Mouse (Mus musculus) liver, embryonic 14.5 days (tissue): ENCODE data around the gene Col23a1. TPM values are rescaled to one million over a fixed set of nuclear protein-coding genes. Genes with fewer than 3 reads are reported as not detected.

Experiments used
- ATAC-seq: fragments of 200-750 bp; cut with Nextera tagmentation; 2 replicates; pipeline ENCODE4 v1.8.0; 2017; ENCODE audit warnings: moderate number of reproducible peaks, mild to moderate bottlenecking, moderate library complexity; ENCODE audit not compliant: insufficient read depth
- DNase-seq, 3 experiments: peaks; one replicate each; pipeline ENCODE4 v3.0.0-alpha.2; 2012 to 2013; ENCODE audit warnings: low read depth in 3 of 3, low spot score in 3 of 3
- H3K27ac ChIP-seq: fragments of 300-500 bp; sonication (generic); 2 replicates; pipeline ENCODE4 v1.5.1; 2014; ENCODE audit warnings: moderate library complexity, mild to moderate bottlenecking, control low read depth, inconsistent platforms
- H3K27me3 ChIP-seq: fragments of 300-500 bp; sonication (generic); 2 replicates; pipeline ENCODE4 v1.6.1; 2014; ENCODE audit warnings: mild to moderate bottlenecking, low read length, moderate library complexity; ENCODE audit not compliant: control insufficient read depth, insufficient read depth
- H3K36me3 ChIP-seq: fragments of 300-500 bp; sonication (generic); replicated peaks from 2 replicates; pipeline ENCODE4 v1.6.1; 2014; ENCODE audit warnings: low read depth; ENCODE audit not compliant: control insufficient read depth, insufficient read depth
- H3K4me1 ChIP-seq, 2 experiments: fragments of 200-500 bp in 1 of 2; fragments of 300-500 bp in 1 of 2; sonication (generic) in 1 of 2; replicated peaks; 2 replicates each; pipeline ENCODE4 v1.6.1; 2012 to 2014; ENCODE audit warnings: antibody characterized with exemption in 1 of 2, inconsistent platforms in 1 of 2, low read length in 1 of 2; ENCODE audit not compliant: control insufficient read depth in 2 of 2, insufficient read depth in 2 of 2
- H3K4me2 ChIP-seq: fragments of 300-500 bp; sonication (generic); 2 replicates; pipeline ENCODE4 v1.6.1; 2014; ENCODE audit warnings: low read depth, mild to moderate bottlenecking, control low read depth, moderate library complexity
- H3K4me3 ChIP-seq, 2 experiments: fragments of 200-500 bp in 1 of 2; fragments of 300-500 bp in 1 of 2; sonication (generic) in 1 of 2; 2 replicates each; pipeline ENCODE4 v1.5.1; 2012 to 2014; ENCODE audit warnings: low read depth in 2 of 2, low read length in 2 of 2, mild to moderate bottlenecking in 2 of 2, control low read depth in 1 of 2, inconsistent platforms in 1 of 2, moderate library complexity in 1 of 2; ENCODE audit not compliant: insufficient read depth in 1 of 2
- H3K9ac ChIP-seq: fragments of 300-500 bp; sonication (generic); replicated peaks from 2 replicates; pipeline ENCODE4 v1.6.1; 2014; ENCODE audit warnings: mild to moderate bottlenecking, control low read depth, moderate library complexity
- H3K9me3 ChIP-seq: fragments of 300-500 bp; sonication (generic); 2 replicates; pipeline ENCODE4 v1.6.1; 2016; ENCODE audit warnings: low read length, mixed read lengths; ENCODE audit not compliant: control insufficient read depth
- CTCF ChIP-seq: IDR thresholded peaks from 2 replicates; pipeline ENCODE4 v1.5.1; 2016; ENCODE audit warnings: antibody characterized with exemption, low read depth, control low read depth
- EP300 ChIP-seq: IDR thresholded peaks from 2 replicates; pipeline ENCODE4 v1.6.1; 2016; ENCODE audit warnings: antibody characterized with exemption, low read depth
- WGBS: fragments of 180-500 bp; shearing (Covaris S2); extraction: QIAGEN DNeasy Blood & Tissue Kit; methylation state at CpG from one replicate; pipeline ENCODE4 v1.1.7; 2014; ENCODE audit not compliant: insufficient replicate concordance; 5-methylcytosine and 5-hydroxymethylcytosine counted together
- polyA plus RNA-seq, 2 experiments: library from polyadenylated mRNA; depleted of rRNA in 1 of 2; stranded (reverse) in 1 of 2; unstranded in 1 of 2; fragments of >200 nt; fragmentation: Nextera tagmentation in 1 of 2; extraction: Ambion mirVana in 1 of 2; gene quantifications; 2 replicates each; pipeline versions ENCODE4 v1.2.1 to v1.2.3; 2012 to 2014

The Col23a1 gene
- polyA plus RNA-seq, 2 experiments, result 0.11 to 0.19 TPM

DNA sequence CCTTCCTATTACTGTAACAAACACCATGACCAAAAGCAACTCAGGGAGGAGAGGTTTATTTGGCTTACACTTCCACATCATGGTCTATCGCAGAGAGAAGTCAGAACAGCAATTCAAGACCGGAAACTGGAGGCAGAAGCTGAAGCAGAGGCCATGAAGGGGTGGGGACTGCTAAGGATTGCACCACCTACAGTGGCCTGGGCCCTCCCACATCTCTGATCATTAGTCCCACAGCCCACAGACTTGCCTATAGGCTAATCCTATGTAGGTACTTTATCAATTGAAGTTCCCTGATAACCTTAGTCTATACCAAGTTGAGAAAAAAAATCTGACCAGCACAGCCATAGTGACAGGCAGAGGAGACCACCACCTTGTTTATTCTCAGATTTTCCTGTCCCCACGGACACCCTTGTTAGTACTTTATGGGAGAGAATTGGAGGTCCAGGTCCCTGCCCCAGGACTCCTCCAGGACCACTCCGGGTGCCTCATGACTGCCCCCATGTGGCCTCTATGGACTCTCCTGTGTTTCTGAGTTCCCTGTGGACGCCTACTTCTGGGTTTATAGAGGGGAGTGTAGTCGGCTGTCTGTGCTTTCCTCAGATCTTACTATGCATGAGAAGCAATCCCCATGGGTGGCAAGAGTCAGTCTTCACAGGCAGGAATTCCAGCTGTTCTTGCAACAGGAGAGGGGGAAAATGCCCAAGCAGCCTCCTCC is 157.1 kb downstream of the Col23a1 start:
- Histone ChIP-seq H3K27me3 (no peaks in the 10 kb centered on the region), H3K9ac (no peak overlapping the region), H3K36me3 (no peaks in the 10 kb centered on the region), H3K27ac (peak overlapping the region; percentile 34), H3K4me1 (peaks cover 37 to 43% of the 10 kb centered on the region in 2 experiments), H3K4me2 (no peak overlapping the region), H3K4me3 (no peak overlapping the region), H3K9me3 (no peaks in the 10 kb centered on the region)
- ATAC-seq (peak; percentile 61), DNase-seq (peak in 2 of 3 experiments; percentile 36 to 50)
- 36% methylated on average over 6 of the region's 6 CpGs for WGBS
- TF ChIP-seq EP300 (no peak), CTCF (peak; percentile 87)

- no peak overlapping the region for H3K27ac ChIP-seq
- H3K9ac ChIP-seq, result no peak overlapping the region
- ATAC-seq, result no peak
- no peak overlapping the region for H3K4me2 ChIP-seq
- WGBS, result 64% methylated on average over 4 of the region's 4 CpGs
- H3K9me3 ChIP-seq, result no peaks in the 10 kb centered on the region
- H3K4me3 ChIP-seq, result no peak overlapping the region
- H3K36me3 ChIP-seq, result no peaks in the 10 kb centered on the region
- H3K4me1 ChIP-seq, result peaks cover 28 to 35% of the 10 kb centered on the region in 2 experiments
- no peaks in the 10 kb centered on the region for H3K27me3 ChIP-seq
- no peak for TF ChIP-seq EP300
- TF ChIP-seq CTCF, result no peak
- DNase-seq, result no peak
Measured at GRCm38 (mm10) chr11:51448256-51448655, 158.5 kb downstream of the Col23a1 start.

- DNase-seq (no peak), ATAC-seq (no peak)
- no peak overlapping the region for H3K9ac ChIP-seq
- H3K9me3 ChIP-seq, result no peaks in the 10 kb centered on the region
- peaks cover 24 to 31% of the 10 kb centered on the region in 2 experiments for H3K4me1 ChIP-seq
- WGBS, result 53% methylated on average over 4 of the region's 4 CpGs
- TF ChIP-seq EP300, result no peak
- no peak for TF ChIP-seq CTCF
- no peak overlapping the region for H3K4me2 ChIP-seq
- no peak overlapping the region for H3K4me3 ChIP-seq
- no peaks in the 10 kb centered on the region for H3K27me3 ChIP-seq
- no peak overlapping the region for H3K27ac ChIP-seq
- no peaks in the 10 kb centered on the region for H3K36me3 ChIP-seq
Measured at GRCm38 (mm10) chr11:51448680-51449079, 159.0 kb downstream of the Col23a1 start.

- Histone ChIP-seq H3K27ac (no peak overlapping the region), H3K36me3 (no peaks in the 10 kb centered on the region), H3K9me3 (no peaks in the 10 kb centered on the region), H3K4me3 (no peak overlapping the region), H3K4me2 (no peak overlapping the region), H3K4me1 (peaks cover 11 to 19% of the 10 kb centered on the region in 2 experiments), H3K9ac (no peak overlapping the region), H3K27me3 (no peaks in the 10 kb centered on the region)
- no peak for DNase-seq
- WGBS, result 65% methylated on average over 7 of the region's 7 CpGs
- no peak for ATAC-seq
- TF ChIP-seq CTCF (no peak), EP300 (no peak)
Measured at GRCm38 (mm10) chr11:51449881-51450280, 160.2 kb downstream of the Col23a1 start.

DNA sequence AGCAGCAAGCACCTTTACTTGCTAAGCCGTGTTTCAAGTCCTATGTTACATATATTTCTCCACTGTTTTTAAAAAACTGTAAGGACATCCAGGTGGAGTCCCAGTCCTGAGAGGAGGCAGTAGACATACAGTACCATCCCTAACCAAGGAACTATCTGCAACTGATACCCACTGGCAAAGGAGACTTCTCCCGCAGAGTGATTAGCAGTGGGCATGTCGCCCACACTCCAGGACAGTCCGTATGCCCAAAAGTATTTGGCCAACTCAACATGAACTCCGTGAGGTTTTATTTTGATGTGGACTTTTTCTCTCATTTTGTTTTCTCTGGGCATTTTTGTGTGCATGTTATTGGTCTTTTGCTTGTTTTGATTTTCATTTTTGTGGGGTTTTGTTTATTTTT is 161.6 kb downstream of the Col23a1 start:
- H3K4me2 ChIP-seq, result no peak overlapping the region
- DNase-seq, result no peak
- no peaks in the 10 kb centered on the region for H3K27me3 ChIP-seq
- no peaks in the 10 kb centered on the region for H3K36me3 ChIP-seq
- no peak overlapping the region for H3K27ac ChIP-seq
- H3K4me3 ChIP-seq, result no peak overlapping the region
- no peaks in the 10 kb centered on the region for H3K9me3 ChIP-seq
- WGBS, result 79% methylated on average over 5 of the region's 5 CpGs
- no peak overlapping the region for H3K9ac ChIP-seq
- H3K4me1 ChIP-seq, result peaks cover 5 to 9% of the 10 kb centered on the region in 2 experiments
- no peak for ATAC-seq
- no peak for TF ChIP-seq EP300
- TF ChIP-seq CTCF, result no peak
